Mouse (Mus musculus) cortical plate, adult 2 months (tissue): ENCODE results near the gene Fabp7.

Experiments
- CTCF ChIP-seq: fragments of 200-500 bp; IDR thresholded peaks from 2 replicates; pipeline ENCODE4 v1.5.1; 2011; ENCODE audit warnings: mild to moderate bottlenecking, control low read depth, low read length; ENCODE audit not compliant: insufficient read depth; ENCODE audit errors: extremely low read depth
- POLR2A ChIP-seq: fragments of 200-500 bp; IDR thresholded peaks from 2 replicates; pipeline ENCODE4 v1.6.1; 2011; ENCODE audit warnings: mild to moderate bottlenecking, low read length, control low read depth; ENCODE audit not compliant: insufficient read depth; ENCODE audit errors: extremely low read depth

DNA sequence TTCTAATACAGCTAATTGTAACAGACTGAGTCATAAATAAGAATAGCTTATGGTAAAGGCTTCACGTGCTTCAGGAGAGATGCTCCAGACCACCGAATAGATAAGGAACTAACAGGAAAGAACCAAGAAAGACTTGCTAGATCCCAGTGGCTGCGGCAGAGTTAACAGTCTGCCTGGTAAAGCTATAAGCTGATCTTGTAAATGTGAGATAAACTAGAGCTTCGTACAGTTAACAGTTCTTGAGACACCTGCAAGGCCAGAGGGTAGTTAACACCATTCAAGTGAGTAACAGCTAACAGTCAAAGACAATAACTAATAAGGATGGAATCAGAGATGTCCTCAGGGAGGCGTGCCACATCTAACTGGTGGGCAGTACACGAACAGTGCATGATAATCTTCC lies 31.2 kb downstream of the Fabp7 start:
- TF ChIP-seq CTCF, result no peak
- no peak for TF ChIP-seq POLR2A
